Mouse (Mus musculus) embryonic fibroblast, embryonic 13.5 days (primary cell): Measurements from ENCODE around the gene Zfp654.

ENCODE experiments used
- CTCF ChIP-seq: IDR thresholded peaks from 2 replicates; pipeline ENCODE4 v1.5.1; 2011; ENCODE audit warnings: mild to moderate bottlenecking, control low read depth, low read length, moderate library complexity, borderline replicate concordance; ENCODE audit not compliant: insufficient read depth
- POLR2A ChIP-seq: IDR thresholded peaks from 2 replicates; pipeline ENCODE4 v1.6.1; 2011; ENCODE audit warnings: low read depth, mild to moderate bottlenecking, control low read depth, low read length, moderate library complexity

DNA sequence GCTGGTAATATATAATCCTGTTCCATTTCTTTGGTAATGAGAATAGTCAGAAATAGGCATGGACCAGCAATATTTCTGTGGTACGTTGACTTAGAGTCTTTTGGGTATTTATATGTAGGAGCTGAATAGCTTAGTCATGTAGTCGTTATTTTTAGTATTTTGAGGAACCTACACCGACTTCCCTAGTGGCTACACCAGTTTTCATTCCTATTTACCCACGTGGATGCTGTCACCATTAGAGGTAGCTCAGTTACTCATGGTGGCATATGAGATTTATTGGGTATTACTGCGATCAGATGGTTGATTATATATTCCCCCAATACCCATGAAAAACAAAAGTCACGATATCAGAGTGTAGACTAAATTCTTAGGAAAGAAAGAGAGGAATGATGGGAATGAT is 95.1 kb downstream of the Zfp654 start:
- TF ChIP-seq POLR2A, result no peak
- TF ChIP-seq CTCF, result no peak
